Mouse (Mus musculus) embryonic facial prominence, embryonic 11.5 days (tissue): ENCODE measurements around the gene Nedd4. TPM values are rescaled to one million over a fixed set of nuclear protein-coding genes. Genes with fewer than 3 reads are reported as not detected.

Experiments
- ATAC-seq: fragments of 200-750 bp; cut with Nextera tagmentation; replicated peaks from 2 replicates; pipeline ENCODE4 v1.8.0; 2017; ENCODE audit warnings: low read depth; ENCODE audit not compliant: insufficient number of reproducible peaks, low FRiP score, low TSS enrichment
- DNase-seq: peaks from one replicate; pipeline ENCODE4 v3.0.0-alpha.2; 2015; ENCODE audit warnings: low spot score
- H3K27ac ChIP-seq: fragments of 300-500 bp; sonication (generic); replicated peaks from 2 replicates; pipeline ENCODE4 v1.5.1; 2014; ENCODE audit warnings: mild to moderate bottlenecking, low read depth, low read length, control low read depth
- H3K27me3 ChIP-seq: fragments of 300-500 bp; sonication (generic); 2 replicates; pipeline ENCODE4 v1.6.1; 2014; ENCODE audit warnings: mild to moderate bottlenecking, low read length, moderate library complexity, mixed read lengths; ENCODE audit not compliant: control insufficient read depth, insufficient read depth
- H3K36me3 ChIP-seq: fragments of 300-500 bp; sonication (generic); replicated peaks from 2 replicates; pipeline ENCODE4 v1.6.1; 2014; ENCODE audit warnings: low read depth, mild to moderate bottlenecking, low read length, moderate library complexity, mixed read lengths; ENCODE audit not compliant: control insufficient read depth, insufficient read depth
- H3K4me1 ChIP-seq: fragments of 300-500 bp; sonication (generic); 2 replicates; pipeline ENCODE4 v1.6.1; 2014; ENCODE audit warnings: low read length, mixed read lengths; ENCODE audit not compliant: control insufficient read depth, insufficient read depth
- H3K4me2 ChIP-seq: fragments of 300-500 bp; sonication (generic); 2 replicates; pipeline ENCODE4 v1.6.1; 2014; ENCODE audit warnings: low read depth, mild to moderate bottlenecking, control low read depth, low read length, moderate library complexity
- H3K4me3 ChIP-seq: fragments of 300-500 bp; sonication (generic); 2 replicates; pipeline ENCODE4 v1.5.1; 2014; ENCODE audit warnings: low read depth, low read length, control low read depth
- H3K9ac ChIP-seq: fragments of 300-500 bp; sonication (generic); replicated peaks from 2 replicates; pipeline ENCODE4 v1.6.1; 2014; ENCODE audit warnings: mild to moderate bottlenecking, control low read depth, low read length
- H3K9me3 ChIP-seq: fragments of 300-500 bp; sonication (generic); replicated peaks from 2 replicates; pipeline ENCODE4 v1.6.1; 2016; ENCODE audit warnings: mild to moderate bottlenecking, low read length, inconsistent platforms, mixed read lengths; ENCODE audit not compliant: control insufficient read depth
- WGBS: fragments of 180-500 bp; shearing (Covaris S2); extraction: QIAGEN DNeasy Blood & Tissue Kit; methylation state at CpG from one replicate; pipeline ENCODE4 v1.1.7; 2014; 5-methylcytosine and 5-hydroxymethylcytosine counted together
- polyA plus RNA-seq: library from polyadenylated mRNA; unstranded; fragments of >200 nt; fragmentation: Nextera tagmentation; extraction: Ambion mirVana; gene quantifications from 2 replicates; pipeline ENCODE4 v1.2.1, GENCODE M21; 2014

Nedd4 gene
- polyA plus RNA-seq, 1 experiment from 2014 or later = 859 TPM

DNA sequence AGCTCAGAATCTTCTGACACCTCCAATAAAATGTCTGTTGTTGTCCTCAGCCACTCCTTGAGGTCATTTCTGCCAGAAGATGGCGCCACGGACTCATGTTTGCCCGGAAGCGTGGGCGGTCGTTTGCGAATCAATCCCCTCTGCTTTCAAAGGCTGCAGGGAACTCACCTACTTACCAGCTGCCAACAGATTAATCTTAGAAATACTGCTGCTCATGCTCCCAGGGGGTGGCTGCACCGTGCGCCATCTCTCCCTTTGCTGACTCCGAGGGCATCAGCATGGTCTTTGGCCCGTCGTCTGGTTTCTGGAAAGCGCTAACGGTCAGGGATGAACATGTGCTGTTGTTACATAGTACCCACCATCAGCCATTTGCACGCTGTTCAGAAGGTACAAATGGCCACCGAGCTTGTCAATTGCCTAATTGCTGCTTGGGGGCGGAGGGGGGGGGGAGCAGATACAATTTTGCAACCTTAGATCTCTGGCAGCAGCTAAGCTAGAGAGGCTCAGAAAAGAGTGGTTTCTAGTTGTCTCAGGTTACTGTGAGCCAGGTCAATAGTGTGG, 104.7 kb downstream of the Nedd4 start:
- WGBS = under 1% methylated on average over 17 of the region's 17 CpGs
- ATAC-seq = peak; percentile 63
- H3K4me3 ChIP-seq = peak overlapping the region; percentile 33

DNA sequence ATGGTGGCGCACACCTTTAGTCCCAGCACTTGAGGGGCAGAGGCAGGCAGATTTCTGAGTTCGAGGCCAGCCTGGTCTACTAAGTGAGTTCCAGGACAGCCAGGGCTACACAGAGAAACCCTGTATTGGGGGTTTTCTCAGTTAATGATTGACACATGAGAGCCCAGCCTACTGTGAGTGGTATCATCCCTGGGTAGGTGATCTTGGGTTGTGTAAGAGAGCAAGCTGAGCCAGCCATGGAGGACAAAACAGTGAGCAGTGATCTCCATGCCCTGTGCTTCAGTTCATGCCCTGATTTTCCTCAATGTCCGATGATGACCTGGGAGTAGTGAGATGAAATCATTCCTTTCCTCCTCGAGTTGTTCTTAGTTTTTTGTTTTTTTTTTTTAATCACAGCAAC, 112.9 kb downstream of the Nedd4 start:
- no peak overlapping the region for H3K27ac ChIP-seq
- H3K4me1 ChIP-seq = no peaks in the 10 kb centered on the region
- H3K9ac ChIP-seq = no peak overlapping the region
- ATAC-seq (no peak), DNase-seq (no peak)
- 87% methylated on average over 4 of the region's 4 CpGs for WGBS
- no peak overlapping the region for H3K4me2 ChIP-seq
- no peaks in the 10 kb centered on the region for H3K27me3 ChIP-seq
- H3K4me3 ChIP-seq = no peak overlapping the region
- no peaks in the 10 kb centered on the region for H3K36me3 ChIP-seq
- no peaks in the 10 kb centered on the region for H3K9me3 ChIP-seq

More for the DNA sequence above, 104.7 kb downstream of the Nedd4 start:
- peak; percentile 94 for DNase-seq
- Histone ChIP-seq H3K9ac (peak overlapping the region; percentile 64), H3K9me3 (no peaks in the 10 kb centered on the region), H3K4me2 (peak overlapping the region; percentile 68), H3K36me3 (no peaks in the 10 kb centered on the region), H3K27ac (peak overlapping the region; percentile 65), H3K27me3 (no peaks in the 10 kb centered on the region), H3K4me1 (no peaks in the 10 kb centered on the region; the same call in 1 of the 2 replicates)

DNA sequence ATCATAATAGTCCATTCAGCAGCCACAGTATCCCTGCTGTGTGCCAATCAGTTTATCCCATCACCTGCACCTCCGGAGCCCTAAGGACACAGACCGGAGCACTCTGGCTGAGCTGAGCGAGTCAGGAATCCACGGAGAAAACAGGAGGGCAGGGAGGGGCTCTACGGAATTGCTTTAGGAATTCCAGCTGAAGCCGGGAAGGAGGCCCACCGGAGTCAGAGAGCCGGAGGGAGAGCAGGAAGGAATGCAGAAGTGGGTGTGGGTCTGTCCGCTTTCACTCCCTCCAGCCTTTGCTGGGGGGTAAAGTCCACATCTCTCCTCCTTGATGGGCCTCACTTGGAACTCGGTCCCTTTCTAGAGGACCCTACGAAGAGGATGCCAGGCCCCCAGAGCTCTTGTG, 116.9 kb downstream of the Nedd4 start:
- no peaks in the 10 kb centered on the region for H3K4me1 ChIP-seq
- H3K27me3 ChIP-seq = no peaks in the 10 kb centered on the region
- H3K36me3 ChIP-seq = no peaks in the 10 kb centered on the region
- DNase-seq (no peak), ATAC-seq (no peak)
- H3K9ac ChIP-seq = no peak overlapping the region
- no peak overlapping the region for H3K4me3 ChIP-seq
- no peak overlapping the region for H3K4me2 ChIP-seq
- WGBS = 44% methylated on average over 11 of the region's 11 CpGs
- H3K27ac ChIP-seq = no peak overlapping the region
- no peaks in the 10 kb centered on the region for H3K9me3 ChIP-seq

DNA sequence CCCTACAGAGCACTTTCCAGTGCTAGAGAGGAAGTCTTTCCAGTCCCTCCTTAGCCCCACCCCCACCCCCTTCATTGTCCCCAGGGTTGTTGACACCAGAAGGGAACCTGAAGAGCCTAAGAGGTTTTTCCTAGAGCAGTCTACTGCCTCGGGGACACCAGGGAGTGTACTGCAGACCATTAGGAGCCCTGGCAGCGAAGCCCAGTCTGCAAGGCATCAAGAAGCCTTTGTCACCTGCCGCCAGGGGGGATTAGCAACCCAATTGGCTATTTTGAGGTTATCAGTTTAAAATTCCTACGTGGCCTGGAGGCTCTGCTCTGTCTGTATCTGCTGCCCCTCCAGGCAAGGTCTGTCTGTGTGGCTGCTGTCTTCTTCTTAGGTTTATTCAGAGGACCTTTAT, 117.6 kb downstream of the Nedd4 start:
- Histone ChIP-seq H3K9ac (no peak overlapping the region; the same call in 1 of the 2 replicates), H3K9me3 (no peaks in the 10 kb centered on the region), H3K4me2 (no peak overlapping the region), H3K36me3 (no peaks in the 10 kb centered on the region), H3K4me3 (no peak overlapping the region), H3K4me1 (no peaks in the 10 kb centered on the region), H3K27me3 (no peaks in the 10 kb centered on the region), H3K27ac (0 out of 2 replicates have a peak overlapping the region, but pooled peaks have one; percentile 52)
- WGBS = 6% methylated on average over 4 of the region's 4 CpGs
- ATAC-seq = no peak
- DNase-seq = peak; percentile 33

DNA sequence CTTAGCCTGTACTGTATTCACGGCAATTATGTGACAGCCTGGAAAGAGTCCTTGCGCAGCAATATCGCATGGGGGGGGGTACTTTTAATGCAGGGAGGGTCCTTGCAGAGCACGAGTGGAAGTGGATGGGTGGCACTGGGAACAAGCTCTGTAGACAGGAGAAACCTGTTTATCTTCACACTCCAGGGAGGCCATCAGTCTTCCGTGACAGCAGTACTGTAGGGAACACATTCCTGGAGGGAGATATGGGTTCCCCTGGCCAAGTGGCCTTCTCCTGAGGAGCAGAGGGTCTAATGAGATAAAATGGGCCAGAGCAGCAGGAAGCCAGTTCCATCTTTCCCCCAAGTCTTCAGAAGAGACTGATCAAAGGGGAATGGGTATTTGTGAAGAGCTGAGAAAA, 118.5 kb downstream of the Nedd4 start:
- Histone ChIP-seq H3K36me3 (no peaks in the 10 kb centered on the region), H3K4me3 (no peak overlapping the region), H3K27me3 (no peaks in the 10 kb centered on the region), H3K27ac (0 out of 2 replicates have a peak overlapping the region, but pooled peaks have one; percentile 52), H3K4me2 (no peak overlapping the region), H3K4me1 (no peaks in the 10 kb centered on the region), H3K9me3 (no peaks in the 10 kb centered on the region), H3K9ac (no peak overlapping the region)
- no peak for DNase-seq
- ATAC-seq = no peak
- WGBS = 29% methylated on average over 5 of the region's 5 CpGs

DNA sequence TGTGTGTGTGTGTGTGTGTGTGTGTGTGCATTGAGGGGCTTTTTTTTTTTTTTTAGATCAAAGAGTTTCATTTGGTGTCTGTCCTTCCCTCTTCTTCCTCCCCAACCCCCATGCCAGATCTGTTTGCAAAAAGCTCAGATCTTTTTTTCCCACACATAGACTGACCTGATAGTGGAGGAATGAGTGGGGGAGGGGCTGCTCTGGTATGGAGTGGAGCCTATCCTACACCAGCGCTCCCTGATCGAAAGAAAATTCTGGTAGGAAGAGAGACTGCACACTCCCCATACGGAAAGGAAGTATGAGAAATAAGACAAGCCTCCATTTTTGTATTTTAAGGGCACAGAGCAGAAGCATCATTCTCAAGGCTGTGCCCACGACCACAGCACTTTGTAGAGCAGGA, 119.3 kb downstream of the Nedd4 start:
- 38% methylated on average over 4 of the region's 4 CpGs for WGBS
- Histone ChIP-seq H3K36me3 (no peaks in the 10 kb centered on the region), H3K9ac (no peak overlapping the region), H3K4me3 (no peak overlapping the region), H3K4me1 (no peaks in the 10 kb centered on the region), H3K9me3 (no peaks in the 10 kb centered on the region), H3K4me2 (no peak overlapping the region), H3K27me3 (no peaks in the 10 kb centered on the region), H3K27ac (no peak overlapping the region)
- DNase-seq (peak; percentile 46), ATAC-seq (no peak; the same call in 1 of the 2 replicates)

DNA sequence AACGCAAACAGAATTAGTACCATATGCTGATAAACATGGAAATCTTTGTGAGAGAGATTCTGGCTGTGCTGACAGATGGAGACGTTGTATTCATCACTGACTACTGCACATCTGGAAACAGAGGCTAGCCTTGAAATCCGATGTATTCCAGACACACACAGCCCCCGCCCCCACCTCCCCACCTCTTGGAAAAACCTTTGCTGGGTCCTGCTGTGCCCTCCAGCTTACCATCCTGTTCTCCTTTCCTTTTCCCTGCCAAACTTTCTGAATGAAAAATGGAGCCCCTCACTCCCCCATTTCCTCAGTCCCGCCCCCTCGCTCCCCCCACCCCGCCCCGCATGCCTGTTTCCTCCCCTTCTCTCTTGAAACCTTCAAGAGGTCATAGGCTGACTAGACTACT, 120.0 kb downstream of the Nedd4 start:
- Histone ChIP-seq H3K36me3 (no peaks in the 10 kb centered on the region), H3K4me3 (no peak overlapping the region), H3K9ac (no peak overlapping the region), H3K4me2 (no peak overlapping the region), H3K4me1 (no peaks in the 10 kb centered on the region), H3K27ac (no peak overlapping the region), H3K27me3 (no peaks in the 10 kb centered on the region), H3K9me3 (no peaks in the 10 kb centered on the region)
- no peak for ATAC-seq
- 29% methylated on average over 8 of the region's 8 CpGs for WGBS
- DNase-seq = peak; percentile 51

DNA sequence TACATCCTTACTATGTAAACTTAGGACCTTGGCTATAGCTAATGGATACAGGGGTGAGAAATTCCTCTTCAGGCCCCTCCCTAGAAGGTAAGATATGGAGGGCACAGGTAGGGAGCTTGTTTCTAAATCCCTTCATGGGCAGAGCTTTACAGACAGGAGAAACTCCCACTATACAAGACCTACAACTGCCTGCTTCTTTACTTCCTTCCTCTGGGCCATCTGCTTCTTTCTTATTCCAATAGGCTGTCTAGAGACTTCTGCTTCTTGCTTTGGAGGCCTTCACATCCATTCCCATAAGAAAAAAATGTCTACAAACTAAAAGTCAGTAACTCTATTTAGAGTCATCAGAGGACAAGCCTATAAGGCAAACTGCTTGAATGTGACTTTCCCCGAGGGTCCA, 125.6 kb downstream of the Nedd4 start:
- Histone ChIP-seq H3K9me3 (no peaks in the 10 kb centered on the region), H3K4me3 (no peak overlapping the region), H3K9ac (no peak overlapping the region), H3K4me2 (no peak overlapping the region), H3K27me3 (no peaks in the 10 kb centered on the region), H3K4me1 (no peaks in the 10 kb centered on the region), H3K36me3 (no peaks in the 10 kb centered on the region), H3K27ac (no peak overlapping the region)
- DNase-seq (no peak), ATAC-seq (no peak)
- 85% methylated on average over 1 of the region's 1 CpGs for WGBS
